Mouse (Mus musculus) myocyte (in vitro differentiated cells): Measurements from ENCODE around the gene Rpl22.

Experiments used
- CEBPB ChIP-seq: IDR thresholded peaks from 2 replicates; pipeline ENCODE4 v1.6.1; 2011; ENCODE audit warnings: mild to moderate bottlenecking, moderate library complexity; ENCODE audit not compliant: poor library complexity, insufficient read depth, severe bottlenecking
- E2F4 ChIP-seq: IDR thresholded peaks from one replicate; pipeline ENCODE4 v1.6.1; 2011; ENCODE audit warnings: mild to moderate bottlenecking, control low read depth, moderate library complexity; ENCODE audit not compliant: insufficient read depth
- MAX ChIP-seq: IDR thresholded peaks from one replicate; pipeline ENCODE4 v1.6.1; 2011; ENCODE audit warnings: low read depth, mild to moderate bottlenecking, control low read depth
- MYOG ChIP-seq, 3 experiments: IDR thresholded peaks; one replicate each; pipeline ENCODE4 v1.6.1; 2011; ENCODE audit warnings: control low read depth in 2 of 3, low read depth in 2 of 3, mild to moderate bottlenecking in 2 of 3; ENCODE audit not compliant: insufficient read length in 2 of 3, control insufficient read depth in 1 of 3, insufficient read depth in 1 of 3
- POLR2A ChIP-seq: IDR thresholded peaks from one replicate; pipeline ENCODE4 v1.6.1; 2011; ENCODE audit warnings: low read depth, mild to moderate bottlenecking, control low read depth, moderate library complexity; ENCODE audit not compliant: insufficient read length
- POLR2AphosphoS2 ChIP-seq: IDR thresholded peaks from one replicate; pipeline ENCODE4 v1.6.1; 2011; ENCODE audit warnings: low read depth, control low read depth; ENCODE audit not compliant: insufficient read length
- REST ChIP-seq: IDR thresholded peaks from one replicate; pipeline ENCODE4 v1.6.1; 2011; ENCODE audit warnings: mild to moderate bottlenecking, control low read depth, moderate library complexity; ENCODE audit not compliant: insufficient read depth, insufficient read length
- SRF ChIP-seq: IDR thresholded peaks from one replicate; pipeline ENCODE4 v1.6.1; 2011; ENCODE audit warnings: low read depth; ENCODE audit not compliant: control insufficient read depth, insufficient read length
- TCF12 ChIP-seq: IDR thresholded peaks from one replicate; pipeline ENCODE4 v1.6.1; 2011; ENCODE audit warnings: mild to moderate bottlenecking, control low read depth; ENCODE audit not compliant: poor library complexity, insufficient read depth, severe bottlenecking
- TCF3 ChIP-seq: IDR thresholded peaks from one replicate; pipeline ENCODE4 v1.6.1; 2011; ENCODE audit warnings: low read depth, control low read depth; ENCODE audit not compliant: insufficient read length
- USF1 ChIP-seq: IDR thresholded peaks from one replicate; pipeline ENCODE4 v1.6.1; 2011; ENCODE audit warnings: low read depth, mild to moderate bottlenecking, control low read depth, moderate library complexity

GRCm38 (mm10) chr4:152350722-152351421, 25.3 kb downstream of the Rpl22 start:
- TF ChIP-seq POLR2A: no peak
- TF ChIP-seq MAX: no peak
- TF ChIP-seq MYOG (IDR thresholded peaks at IDR 0.05; ENCODE audit: control insufficient read depth in 1 of 3, insufficient read depth in 1 of 3, insufficient read length in 2 of 3, low read depth in 2 of 3): no peak
- TF ChIP-seq USF1: no peak
- no peak for TF ChIP-seq E2F4
- no peak for TF ChIP-seq TCF3
- TF ChIP-seq TCF12: no peak
- TF ChIP-seq POLR2AphosphoS2: no peak
- TF ChIP-seq SRF: no peak
- TF ChIP-seq REST: no peak
- TF ChIP-seq CEBPB: no peak
